Mouse (Mus musculus): ENCODE data around the gene Cd2bp2.

DNA sequence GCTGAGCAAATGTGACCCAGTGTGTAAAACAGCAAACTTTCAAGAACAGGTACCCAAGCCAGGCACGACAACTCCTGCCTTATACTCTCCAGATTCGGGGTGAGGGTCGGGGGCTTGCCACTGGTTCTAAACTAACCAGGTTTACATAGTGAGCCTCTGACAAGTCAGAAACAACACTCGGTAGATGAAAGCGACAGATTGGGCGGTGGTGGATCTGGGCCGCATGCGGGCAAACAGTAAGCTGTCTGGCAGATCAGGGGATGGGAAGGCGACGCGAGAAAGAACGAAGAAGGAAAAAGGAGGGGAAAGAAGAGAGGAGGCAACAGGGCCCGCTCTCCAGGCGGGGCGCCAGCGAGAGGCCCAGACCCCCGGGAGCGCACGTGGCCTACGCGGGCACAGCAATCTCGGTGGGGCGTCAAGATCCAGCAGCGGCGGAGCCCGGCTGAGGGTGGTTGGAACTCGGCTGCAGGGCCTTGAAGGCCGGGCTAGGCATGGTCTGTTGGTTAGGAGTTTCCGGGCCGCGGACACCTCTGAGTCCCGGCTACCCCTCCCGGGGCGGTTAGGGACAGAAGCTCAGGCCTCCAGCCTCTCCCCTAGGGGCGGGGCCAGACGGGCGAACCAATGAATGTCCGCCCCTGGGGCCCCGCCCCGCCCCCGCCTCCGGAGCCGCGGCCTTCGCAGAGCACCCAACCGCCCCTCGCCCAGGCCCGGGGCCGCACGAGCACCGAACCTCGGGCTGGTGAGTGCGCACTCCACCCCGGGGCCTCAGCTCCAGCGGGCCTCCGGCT, 48.2 kb upstream of the Cd2bp2 start, which contains the start of gene Zfp771:
- TF ChIP-seq CTCF (IDR thresholded peaks at IDR 0.05; ENCODE audit: low read depth) (peak; percentile 38), EP300 (optimal IDR thresholded peaks at IDR 0.05) (peak; percentile 58)

Data from stomach, postnatal 0 days (tissue).